Mouse (Mus musculus): ENCODE data around the gene Cd6. TPM values are rescaled to one million over a fixed set of nuclear protein-coding genes. Genes with fewer than 3 reads are reported as not detected.

Gene Cd6
- polyA plus RNA-seq, 1 experiment from 2014 or later: not detected

GRCm38 (mm10) chr19:10867946-10868622 is 38.2 kb upstream of the Cd6 start:
- Histone ChIP-seq H3K27ac (ENCODE audit: low read depth, low read length) (no peak overlapping the region), H3K27me3 (ENCODE audit: control insufficient read depth, insufficient read depth, low read length) (no peaks in the 10 kb centered on the region), H3K4me1 (replicated peaks; ENCODE audit: control insufficient read depth, insufficient read depth, low read length) (peaks cover 7% of the 10 kb centered on the region; the same call in 1 of the 2 replicates), H3K4me3 (ENCODE audit: low read depth, low read length) (peak overlapping the region; percentile 86), H3K9me3 (ENCODE audit: control insufficient read depth, low read length) (no peaks in the 10 kb centered on the region), H3K9ac (ENCODE audit: low read length) (peak overlapping the region; percentile 96), H3K36me3 (ENCODE audit: control insufficient read depth, insufficient read depth, low read length) (peaks cover 21% of the 10 kb centered on the region), H3K4me2 (ENCODE audit: low read depth, low read length, severe bottlenecking) (peak overlapping the region; percentile 74)
- ATAC-seq (replicated peaks; ENCODE audit: low FRiP score) (no peak), DNase-seq (ENCODE audit: low spot score) (no peak)
- WGBS: 36% methylated on average over 5 of the region's 5 CpGs

GRCm38 (mm10) chr19:10866351-10866750 is 36.5 kb upstream of the Cd6 start:
- no peak for DNase-seq (ENCODE audit: low spot score)
- no peak overlapping the region for H3K9ac ChIP-seq (ENCODE audit: low read length)
- no peak overlapping the region for H3K27ac ChIP-seq (ENCODE audit: low read depth, low read length)
- H3K27me3 ChIP-seq (ENCODE audit: control insufficient read depth, insufficient read depth, low read length): no peaks in the 10 kb centered on the region
- H3K4me2 ChIP-seq (ENCODE audit: low read depth, low read length, severe bottlenecking): no peak overlapping the region
- peaks cover 7% of the 10 kb centered on the region; the same call in 1 of the 2 replicates for H3K4me1 ChIP-seq (replicated peaks; ENCODE audit: control insufficient read depth, insufficient read depth, low read length)
- 94% methylated on average over 13 of the region's 13 CpGs for WGBS
- no peak for ATAC-seq (replicated peaks; ENCODE audit: low FRiP score)
- peaks cover 34% of the 10 kb centered on the region for H3K36me3 ChIP-seq (ENCODE audit: control insufficient read depth, insufficient read depth, low read length)
- H3K4me3 ChIP-seq (ENCODE audit: low read depth, low read length): no peak overlapping the region
- H3K9me3 ChIP-seq (ENCODE audit: control insufficient read depth, low read length): no peaks in the 10 kb centered on the region

DNA sequence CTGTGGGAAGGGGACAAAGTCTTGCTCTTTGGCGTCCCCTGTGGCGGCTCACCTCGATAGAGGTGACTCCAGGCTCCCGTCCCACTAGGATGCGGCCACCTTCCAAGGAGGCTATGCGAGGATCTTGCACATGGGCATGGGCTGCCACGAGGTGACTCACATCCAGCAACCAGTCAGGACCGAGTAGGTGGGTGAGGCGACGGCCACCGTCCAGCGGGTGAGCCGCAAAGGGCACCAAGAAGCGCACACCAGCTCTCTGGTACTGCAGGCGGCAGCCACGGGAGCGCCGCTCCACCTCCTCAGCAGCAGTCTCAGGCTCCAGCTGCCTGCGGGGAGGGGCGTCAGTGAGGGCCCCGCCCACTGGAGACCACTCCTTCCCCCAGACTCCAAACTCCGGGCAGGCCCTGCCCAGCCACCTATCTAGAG is 30.2 kb upstream of the Cd6 start:
- no peak overlapping the region for H3K4me3 ChIP-seq (ENCODE audit: low read depth, low read length)
- no peaks in the 10 kb centered on the region for H3K4me1 ChIP-seq (replicated peaks; ENCODE audit: control insufficient read depth, insufficient read depth, low read length)
- H3K4me2 ChIP-seq (ENCODE audit: low read depth, low read length, severe bottlenecking): no peak overlapping the region
- WGBS: 47% methylated on average over 22 of the region's 22 CpGs
- peaks cover 43% of the 10 kb centered on the region for H3K36me3 ChIP-seq (ENCODE audit: control insufficient read depth, insufficient read depth, low read length)
- no peak overlapping the region for H3K9ac ChIP-seq (ENCODE audit: low read length)
- ATAC-seq (replicated peaks; ENCODE audit: low FRiP score): peak; percentile 55; the same call in 1 of the 2 replicates
- no peak overlapping the region for H3K27ac ChIP-seq (ENCODE audit: low read depth, low read length)
- no peaks in the 10 kb centered on the region for H3K9me3 ChIP-seq (ENCODE audit: control insufficient read depth, low read length)
- no peak for DNase-seq (ENCODE audit: low spot score)
- no peaks in the 10 kb centered on the region for H3K27me3 ChIP-seq (ENCODE audit: control insufficient read depth, insufficient read depth, low read length)

GRCm38 (mm10) chr19:10856520-10856919 is 26.7 kb upstream of the Cd6 start:
- no peak overlapping the region for H3K9ac ChIP-seq (ENCODE audit: low read length)
- no peaks in the 10 kb centered on the region for H3K27me3 ChIP-seq (ENCODE audit: control insufficient read depth, insufficient read depth, low read length)
- DNase-seq (ENCODE audit: low spot score): no peak
- peaks cover 21% of the 10 kb centered on the region; the same call in 1 of the 2 replicates for H3K36me3 ChIP-seq (ENCODE audit: control insufficient read depth, insufficient read depth, low read length)
- no peaks in the 10 kb centered on the region for H3K4me1 ChIP-seq (replicated peaks; ENCODE audit: control insufficient read depth, insufficient read depth, low read length)
- no peak overlapping the region for H3K4me2 ChIP-seq (ENCODE audit: low read depth, low read length, severe bottlenecking)
- no peak overlapping the region for H3K4me3 ChIP-seq (ENCODE audit: low read depth, low read length)
- 56% methylated on average over 2 of the region's 2 CpGs for WGBS
- ATAC-seq (replicated peaks; ENCODE audit: low FRiP score): no peak
- H3K27ac ChIP-seq (ENCODE audit: low read depth, low read length): no peak overlapping the region
- H3K9me3 ChIP-seq (ENCODE audit: control insufficient read depth, low read length): no peaks in the 10 kb centered on the region

GRCm38 (mm10) chr19:10855422-10855821 is 25.6 kb upstream of the Cd6 start:
- Histone ChIP-seq H3K4me3 (ENCODE audit: low read depth, low read length) (no peak overlapping the region), H3K9me3 (ENCODE audit: control insufficient read depth, low read length) (no peaks in the 10 kb centered on the region), H3K4me1 (replicated peaks; ENCODE audit: control insufficient read depth, insufficient read depth, low read length) (no peaks in the 10 kb centered on the region), H3K9ac (ENCODE audit: low read length) (no peak overlapping the region), H3K27ac (ENCODE audit: low read depth, low read length) (no peak overlapping the region), H3K27me3 (ENCODE audit: control insufficient read depth, insufficient read depth, low read length) (no peaks in the 10 kb centered on the region), H3K4me2 (ENCODE audit: low read depth, low read length, severe bottlenecking) (no peak overlapping the region), H3K36me3 (ENCODE audit: control insufficient read depth, insufficient read depth, low read length) (peaks cover 16% of the 10 kb centered on the region; the same call in 1 of the 2 replicates)
- no peak for DNase-seq (ENCODE audit: low spot score)
- no peak for ATAC-seq (replicated peaks; ENCODE audit: low FRiP score)
- WGBS: 86% methylated on average over 3 of the region's 3 CpGs

DNA sequence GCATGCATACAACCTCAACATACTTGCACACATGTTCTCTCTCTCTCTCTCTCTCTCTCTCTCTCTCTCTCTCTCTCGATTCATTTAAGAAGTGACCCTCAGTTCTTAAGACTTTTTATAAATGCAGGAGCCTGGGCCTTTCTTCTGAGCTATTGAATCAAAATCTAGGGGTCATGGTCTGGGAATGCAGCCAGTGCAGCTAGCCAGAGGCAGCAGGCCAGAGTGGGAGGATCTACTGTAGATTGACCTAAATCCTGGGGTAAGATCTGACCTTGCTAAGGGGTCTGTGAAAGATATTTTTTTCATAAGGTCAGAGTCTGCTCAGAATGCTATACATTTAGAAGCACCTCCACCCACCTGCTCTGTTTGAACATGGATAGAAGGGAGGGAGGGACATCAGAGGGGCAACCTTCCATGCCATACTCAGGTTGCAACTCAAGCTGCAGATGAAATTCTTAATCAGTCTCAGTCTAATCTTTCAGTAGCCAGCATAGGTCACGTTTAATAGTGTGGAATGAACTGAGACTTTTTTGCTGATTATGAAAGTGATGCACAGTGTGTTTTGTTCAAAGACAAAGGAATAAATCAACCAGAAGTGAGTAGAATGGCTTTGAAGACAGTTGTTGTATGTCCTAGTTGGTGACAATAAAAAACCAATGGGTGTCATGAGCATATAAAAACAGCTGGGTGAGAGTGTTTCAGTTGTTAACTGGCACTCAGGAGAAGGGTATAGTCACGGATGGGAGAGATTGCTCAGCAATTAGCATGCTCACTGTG is 17.6 kb upstream of the Cd6 start:
- Histone ChIP-seq H3K9me3 (ENCODE audit: control insufficient read depth, low read length) (no peaks in the 10 kb centered on the region), H3K4me3 (ENCODE audit: low read depth, low read length) (no peak overlapping the region), H3K4me2 (ENCODE audit: low read depth, low read length, severe bottlenecking) (no peak overlapping the region), H3K9ac (ENCODE audit: low read length) (no peak overlapping the region), H3K4me1 (replicated peaks; ENCODE audit: control insufficient read depth, insufficient read depth, low read length) (no peaks in the 10 kb centered on the region), H3K27me3 (ENCODE audit: control insufficient read depth, insufficient read depth, low read length) (no peaks in the 10 kb centered on the region), H3K36me3 (ENCODE audit: control insufficient read depth, insufficient read depth, low read length) (no peaks in the 10 kb centered on the region), H3K27ac (ENCODE audit: low read depth, low read length) (no peak overlapping the region)
- no peak for DNase-seq (ENCODE audit: low spot score)
- WGBS: 50% methylated on average over 3 of the region's 3 CpGs
- ATAC-seq (replicated peaks; ENCODE audit: low FRiP score): no peak

GRCm38 (mm10) chr19:10846150-10846549 is 16.3 kb upstream of the Cd6 start:
- Histone ChIP-seq H3K9me3 (ENCODE audit: control insufficient read depth, low read length) (no peaks in the 10 kb centered on the region), H3K9ac (ENCODE audit: low read length) (no peak overlapping the region), H3K4me3 (ENCODE audit: low read depth, low read length) (no peak overlapping the region), H3K27ac (ENCODE audit: low read depth, low read length) (no peak overlapping the region), H3K36me3 (ENCODE audit: control insufficient read depth, insufficient read depth, low read length) (no peaks in the 10 kb centered on the region), H3K27me3 (ENCODE audit: control insufficient read depth, insufficient read depth, low read length) (no peaks in the 10 kb centered on the region), H3K4me1 (replicated peaks; ENCODE audit: control insufficient read depth, insufficient read depth, low read length) (no peaks in the 10 kb centered on the region), H3K4me2 (ENCODE audit: low read depth, low read length, severe bottlenecking) (no peak overlapping the region)
- no peak for ATAC-seq (replicated peaks; ENCODE audit: low FRiP score)
- no peak for DNase-seq (ENCODE audit: low spot score)
- 81% methylated on average over 7 of the region's 7 CpGs for WGBS

- H3K27me3 ChIP-seq (ENCODE audit: control insufficient read depth, insufficient read depth, low read length): no peaks in the 10 kb centered on the region
- H3K9ac ChIP-seq (ENCODE audit: low read length): no peak overlapping the region
- H3K4me2 ChIP-seq (ENCODE audit: low read depth, low read length, severe bottlenecking): no peak overlapping the region
- no peaks in the 10 kb centered on the region for H3K36me3 ChIP-seq (ENCODE audit: control insufficient read depth, insufficient read depth, low read length)
- no peaks in the 10 kb centered on the region for H3K4me1 ChIP-seq (replicated peaks; ENCODE audit: control insufficient read depth, insufficient read depth, low read length)
- DNase-seq (ENCODE audit: low spot score) (no peak), ATAC-seq (replicated peaks; ENCODE audit: low FRiP score) (no peak)
- H3K4me3 ChIP-seq (ENCODE audit: low read depth, low read length): no peak overlapping the region
- H3K9me3 ChIP-seq (ENCODE audit: control insufficient read depth, low read length): no peaks in the 10 kb centered on the region
- H3K27ac ChIP-seq (ENCODE audit: low read depth, low read length): no peak overlapping the region
- WGBS: 79% methylated on average over 3 of the region's 3 CpGs
Observed at GRCm38 (mm10) chr19:10845454-10845853, 15.6 kb upstream of the Cd6 start.

Measured in forebrain, embryonic 11.5 days (tissue).